Mouse (Mus musculus) embryonic facial prominence, embryonic 11.5 days (tissue): Measurements from ENCODE around the gene Rhox4a2. TPM values are rescaled to one million over a fixed set of nuclear protein-coding genes. Genes with fewer than 3 reads are reported as not detected.
"Not testable (repeated sequence)": the region's sequence is repeated elsewhere in the genome, so short reads cannot be mapped to it uniquely, and the experiment has no call there.

Experiments used
- ATAC-seq: fragments of 200-750 bp; cut with Nextera tagmentation; replicated peaks from 2 replicates; pipeline ENCODE4 v1.8.0; 2017; ENCODE audit warnings: low read depth; ENCODE audit not compliant: insufficient number of reproducible peaks, low FRiP score, low TSS enrichment
- DNase-seq: peaks from one replicate; pipeline ENCODE4 v3.0.0-alpha.2; 2015; ENCODE audit warnings: low spot score
- H3K27ac ChIP-seq: fragments of 300-500 bp; sonication (generic); replicated peaks from 2 replicates; pipeline ENCODE4 v1.5.1; 2014; ENCODE audit warnings: mild to moderate bottlenecking, low read depth, low read length, control low read depth
- H3K27me3 ChIP-seq: fragments of 300-500 bp; sonication (generic); 2 replicates; pipeline ENCODE4 v1.6.1; 2014; ENCODE audit warnings: mild to moderate bottlenecking, low read length, moderate library complexity, mixed read lengths; ENCODE audit not compliant: control insufficient read depth, insufficient read depth
- H3K36me3 ChIP-seq: fragments of 300-500 bp; sonication (generic); replicated peaks from 2 replicates; pipeline ENCODE4 v1.6.1; 2014; ENCODE audit warnings: low read depth, mild to moderate bottlenecking, low read length, moderate library complexity, mixed read lengths; ENCODE audit not compliant: control insufficient read depth, insufficient read depth
- H3K4me1 ChIP-seq: fragments of 300-500 bp; sonication (generic); 2 replicates; pipeline ENCODE4 v1.6.1; 2014; ENCODE audit warnings: low read length, mixed read lengths; ENCODE audit not compliant: control insufficient read depth, insufficient read depth
- H3K4me2 ChIP-seq: fragments of 300-500 bp; sonication (generic); 2 replicates; pipeline ENCODE4 v1.6.1; 2014; ENCODE audit warnings: low read depth, mild to moderate bottlenecking, control low read depth, low read length, moderate library complexity
- H3K4me3 ChIP-seq: fragments of 300-500 bp; sonication (generic); 2 replicates; pipeline ENCODE4 v1.5.1; 2014; ENCODE audit warnings: low read depth, low read length, control low read depth
- H3K9ac ChIP-seq: fragments of 300-500 bp; sonication (generic); replicated peaks from 2 replicates; pipeline ENCODE4 v1.6.1; 2014; ENCODE audit warnings: mild to moderate bottlenecking, control low read depth, low read length
- H3K9me3 ChIP-seq: fragments of 300-500 bp; sonication (generic); replicated peaks from 2 replicates; pipeline ENCODE4 v1.6.1; 2016; ENCODE audit warnings: mild to moderate bottlenecking, low read length, inconsistent platforms, mixed read lengths; ENCODE audit not compliant: control insufficient read depth
- WGBS: fragments of 180-500 bp; shearing (Covaris S2); extraction: QIAGEN DNeasy Blood & Tissue Kit; methylation state at CpG from one replicate; pipeline ENCODE4 v1.1.7; 2014; 5-methylcytosine and 5-hydroxymethylcytosine counted together
- polyA plus RNA-seq: library from polyadenylated mRNA; unstranded; fragments of >200 nt; fragmentation: Nextera tagmentation; extraction: Ambion mirVana; gene quantifications from 2 replicates; pipeline ENCODE4 v1.2.1, GENCODE M21; 2014

The Rhox4a2 gene
- 1.4 and 2.2 TPM in 2 replicates for polyA plus RNA-seq

DNA sequence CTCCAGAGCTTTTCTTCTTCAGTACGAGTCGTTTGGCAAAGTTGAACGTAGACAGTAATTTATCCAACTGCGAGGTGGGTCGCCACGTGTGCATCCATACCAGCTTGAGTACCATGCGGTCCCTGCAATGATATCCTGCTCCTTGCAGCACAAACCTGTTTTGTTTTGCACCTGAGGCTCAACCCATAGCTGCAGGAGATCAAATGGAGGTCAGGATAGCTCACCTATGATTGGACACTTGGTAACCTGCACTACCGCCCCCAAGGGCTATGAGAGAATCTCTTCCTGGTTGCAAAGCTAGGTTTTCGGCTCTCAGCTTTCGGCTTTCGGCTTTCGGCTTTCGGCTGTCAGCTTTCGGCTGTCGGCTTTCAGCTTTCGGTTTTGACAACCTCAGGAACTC lies at the start of gene Rhox4a2:
Gene Rhox4a2, plus strand, starts transcription at position 301 of the 400 bp plus-strand sequence.
- ATAC-seq, H3K27me3 ChIP-seq, H3K4me1 ChIP-seq, DNase-seq, H3K4me2 ChIP-seq, H3K27ac ChIP-seq, H3K36me3 ChIP-seq, H3K9me3 ChIP-seq, H3K4me3 ChIP-seq, H3K9ac ChIP-seq: not testable (repeated sequence)
- 97% methylated on average over 8 of the region's 16 CpGs for WGBS

DNA sequence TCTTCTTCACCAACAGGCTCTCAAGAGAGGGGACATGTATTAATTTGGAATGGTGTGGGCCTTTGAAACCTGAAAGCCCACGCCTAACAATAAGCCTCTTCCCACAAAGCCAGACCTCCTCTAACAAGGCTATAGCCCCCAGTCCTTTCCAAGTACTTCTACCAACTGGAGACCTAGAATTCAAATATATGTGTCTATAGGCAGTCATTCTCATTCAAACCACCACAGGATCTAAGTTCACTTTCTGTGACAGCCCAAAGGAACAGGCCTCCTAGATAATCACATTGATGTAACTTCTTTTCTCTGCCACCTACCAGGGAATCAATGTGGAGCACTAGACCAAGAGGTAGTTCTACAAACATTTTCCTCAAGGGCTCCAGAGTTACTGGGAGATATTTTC lies 10.9 kb upstream of the Rhox4a2 start, which contains the start of gene Rhox3a2:
Gene Rhox3a2, plus strand, starts transcription at position 301 of the 400 bp plus-strand sequence.
- not testable (repeated sequence) for H3K36me3 ChIP-seq, H3K9ac ChIP-seq, H3K27me3 ChIP-seq, H3K4me2 ChIP-seq, H3K27ac ChIP-seq, DNase-seq, ATAC-seq, H3K4me1 ChIP-seq, H3K9me3 ChIP-seq, H3K4me3 ChIP-seq
- no CpG with 5 or more reads among the region's 1 CpGs for WGBS

DNA sequence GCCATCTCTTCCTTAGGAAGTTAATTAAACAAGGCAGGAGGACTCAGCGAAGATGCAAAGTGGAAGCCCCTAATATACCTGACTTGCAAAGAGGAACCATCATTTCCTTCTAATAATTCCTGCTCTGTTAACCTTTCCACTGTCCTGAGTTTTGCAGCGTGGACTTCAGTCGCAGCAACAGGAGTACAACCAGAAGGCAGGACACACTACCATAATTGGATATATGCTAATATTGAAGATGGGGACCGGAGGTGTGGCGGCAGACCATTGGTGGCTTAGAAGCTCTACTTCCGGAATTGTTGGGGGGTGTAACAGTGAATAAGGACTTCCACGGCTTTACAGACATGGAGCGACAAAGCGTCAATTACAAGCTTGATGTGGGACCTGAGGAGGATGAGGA lies 21.1 kb downstream of the Rhox4a2 start, which contains the start of gene Rhox2b:
Gene Rhox2b, plus strand, starts transcription at position 301 of the 400 bp plus-strand sequence.
- H3K4me3 ChIP-seq, H3K9me3 ChIP-seq, ATAC-seq, H3K4me1 ChIP-seq, H3K9ac ChIP-seq, H3K36me3 ChIP-seq, H3K27me3 ChIP-seq, H3K27ac ChIP-seq, DNase-seq, H3K4me2 ChIP-seq: not testable (repeated sequence)
- WGBS: no CpG with 5 or more reads among the region's 9 CpGs

- H3K9ac ChIP-seq: not testable (repeated sequence)
Measured at GRCm38 (mm10) chrX:37432194-37432593, 41.5 kb downstream of the Rhox4a2 start, which contains the start of gene Rhox4b. Gene Rhox4b (plus strand): TSS chrX:37432494.

More at GRCm38 (mm10) chrX:37432194-37432593, 41.5 kb downstream of the Rhox4a2 start, which contains the start of gene Rhox4b:
- H3K36me3 ChIP-seq, H3K27ac ChIP-seq, DNase-seq, H3K4me1 ChIP-seq, H3K9me3 ChIP-seq, H3K4me2 ChIP-seq, H3K27me3 ChIP-seq, H3K4me3 ChIP-seq, ATAC-seq: not testable (repeated sequence)
- WGBS: 90% methylated on average over 14 of the region's 15 CpGs

Other genes starting within 250 kb of the Rhox4a2 start
- not detected in 2 replicates for gene Akap14, start 222.0 kb upstream of the Rhox4a2 start, polyA plus RNA-seq
- 375 and 434 TPM in 2 replicates for gene Ndufa1, start 199.7 kb upstream of the Rhox4a2 start, polyA plus RNA-seq
- gene Rnf113a1, start 199.6 kb upstream of the Rhox4a2 start, polyA plus RNA-seq: 15.6 and 16.6 TPM in 2 replicates
- gene Gm9, start 179.8 kb upstream of the Rhox4a2 start, polyA plus RNA-seq: not detected in 2 replicates
- gene Rhox1, start 168.6 kb upstream of the Rhox4a2 start, polyA plus RNA-seq: not detected in 2 replicates
- not detected in 2 replicates for gene Rhox2a, start 145.9 kb upstream of the Rhox4a2 start, polyA plus RNA-seq
- not detected in 2 replicates for gene Rhox3a, start 140.9 kb upstream of the Rhox4a2 start, polyA plus RNA-seq
- not detected in 2 replicates for gene Rhox4a, start 125.5 kb upstream of the Rhox4a2 start, polyA plus RNA-seq
- gene Rhox3a2, start 10.8 kb upstream of the Rhox4a2 start, polyA plus RNA-seq: not detected in 2 replicates
- not detected in 2 replicates for gene Rhox2b, start 21.2 kb downstream of the Rhox4a2 start, polyA plus RNA-seq
- gene Rhox4b, start 41.6 kb downstream of the Rhox4a2 start, polyA plus RNA-seq: 0.85 and 0.86 TPM in 2 replicates
- gene Rhox2c, start 62.8 kb downstream of the Rhox4a2 start, polyA plus RNA-seq: 1.00 and 1.2 TPM in 2 replicates
- gene Rhox3c, start 67.7 kb downstream of the Rhox4a2 start, polyA plus RNA-seq: not detected in 2 replicates
- not detected in 2 replicates for gene Rhox4c, start 89.5 kb downstream of the Rhox4a2 start, polyA plus RNA-seq
- gene Rhox2d, start 102.6 kb downstream of the Rhox4a2 start, polyA plus RNA-seq: 0.43 TPM in 1 of 2 replicates, not detected in the other
- gene Rhox4d, start 123.5 kb downstream of the Rhox4a2 start, polyA plus RNA-seq: not detected in 2 replicates
- gene Rhox2e, start 139.6 kb downstream of the Rhox4a2 start, polyA plus RNA-seq: not detected in 2 replicates
- not detected in 2 replicates for gene Rhox3e, start 151.2 kb downstream of the Rhox4a2 start, polyA plus RNA-seq
- gene Rhox4e, start 166.6 kb downstream of the Rhox4a2 start, polyA plus RNA-seq: 0.24 TPM in 1 of 2 replicates, not detected in the other
- 0.38 and 0.98 TPM in 2 replicates for gene Rhox2f, start 180.6 kb downstream of the Rhox4a2 start, polyA plus RNA-seq
- not detected in 2 replicates for gene Rhox3f, start 190.1 kb downstream of the Rhox4a2 start, polyA plus RNA-seq
- not detected in 2 replicates for gene Rhox4f, start 216.9 kb downstream of the Rhox4a2 start, polyA plus RNA-seq
- not detected in 2 replicates for gene Rhox3g, start 237.8 kb downstream of the Rhox4a2 start, polyA plus RNA-seq